Mouse (Mus musculus) megakaryocyte-erythroid progenitor cell, adult 5-6 weeks (primary cell): ENCODE measurements around the gene Olfr166. TPM values are rescaled to one million over a fixed set of nuclear protein-coding genes. Genes with fewer than 3 reads are reported as not detected.
"Not testable (repeated sequence)": the region's sequence is repeated elsewhere in the genome, so short reads cannot be mapped to it uniquely, and the experiment has no call there.

ENCODE experiments used
- ATAC-seq: replicated peaks from 2 replicates; pipeline ENCODE4 v1.8.0; 2016; ENCODE audit warnings: mild to moderate bottlenecking, inconsistent platforms; ENCODE audit not compliant: severe bottlenecking, poor library complexity, low FRiP score, low TSS enrichment
- total RNA-seq, 2 experiments: library from RNA; stranded (forward) in 1 of 2; stranded (reverse) in 1 of 2; fragments of 200-1000, 215-1000 nt in 1 of 2; fragments of >200 nt in 1 of 2; fragmentation: Nextera tagmentation in 1 of 2; gene quantifications; 2 replicates each; pipeline ENCODE4 v1.2.3; 2014 to 2017

Gene Olfr166
- total RNA-seq (2014; fragmentation: Nextera tagmentation) (not detected in 2 replicates), total RNA-seq (2017) (not detected in 2 replicates)

DNA sequence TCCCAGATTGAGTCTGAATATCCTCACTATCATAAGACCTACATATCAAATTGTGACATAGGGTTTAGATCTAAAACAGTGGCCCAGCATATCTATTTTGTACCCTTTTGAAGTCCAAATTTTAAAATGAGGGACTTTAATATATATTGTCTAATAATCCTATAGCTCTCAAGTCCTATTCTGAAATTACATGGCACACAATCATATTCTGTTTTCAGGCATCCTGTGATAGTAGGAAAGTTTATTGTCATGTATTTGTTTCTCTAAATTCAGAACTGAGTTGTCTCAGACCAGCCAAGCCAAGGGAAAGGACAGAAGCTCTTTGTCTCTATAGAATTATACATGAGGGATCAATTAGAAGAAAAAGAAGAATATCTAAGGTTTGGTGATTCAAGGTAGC is at the start of gene Olfr166:
Olfr166 (plus strand) TSS at position 301 of the 400 bp plus-strand sequence.
- no peak for ATAC-seq

DNA sequence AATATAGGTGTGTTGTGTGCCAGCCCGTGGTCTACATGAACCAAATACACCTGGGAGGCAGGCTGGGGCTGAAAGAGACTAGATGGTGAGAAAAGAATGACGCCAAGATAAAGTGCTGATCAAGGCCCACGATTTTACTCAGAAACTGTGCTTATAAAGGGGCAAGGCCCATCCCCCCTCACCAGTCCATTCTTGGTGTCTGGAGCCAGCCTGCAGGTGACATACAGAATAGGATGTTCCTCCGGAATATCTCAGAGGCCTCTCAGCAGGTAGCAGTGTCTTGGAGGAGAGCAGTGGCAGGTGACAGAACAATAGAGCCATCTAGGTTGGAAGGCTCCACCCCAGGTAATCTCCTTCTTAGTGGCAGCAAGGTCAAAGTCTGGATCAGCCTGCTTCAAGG is 24.8 kb upstream of the Olfr166 start:
- ATAC-seq: not testable (repeated sequence)

DNA sequence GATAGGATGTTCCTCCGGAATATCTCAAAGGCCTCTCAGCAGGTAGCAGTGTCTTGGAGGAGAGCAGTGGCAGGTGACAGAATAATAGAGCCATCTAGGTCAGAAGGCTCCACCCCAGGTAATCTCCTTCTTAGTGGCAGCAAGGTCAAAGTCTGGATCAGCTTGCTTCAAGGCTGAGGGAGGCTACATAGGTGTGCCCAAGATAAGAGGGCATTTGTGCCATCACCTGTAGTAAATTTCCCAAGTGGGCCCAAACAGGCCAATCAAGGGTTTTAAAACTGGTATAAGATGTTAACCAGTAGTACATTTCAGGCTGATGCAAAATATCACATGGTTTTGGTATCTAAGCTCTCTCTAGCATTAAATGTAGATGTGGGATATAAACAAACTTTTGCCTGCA is 19.1 kb upstream of the Olfr166 start:
- ATAC-seq: no peak

DNA sequence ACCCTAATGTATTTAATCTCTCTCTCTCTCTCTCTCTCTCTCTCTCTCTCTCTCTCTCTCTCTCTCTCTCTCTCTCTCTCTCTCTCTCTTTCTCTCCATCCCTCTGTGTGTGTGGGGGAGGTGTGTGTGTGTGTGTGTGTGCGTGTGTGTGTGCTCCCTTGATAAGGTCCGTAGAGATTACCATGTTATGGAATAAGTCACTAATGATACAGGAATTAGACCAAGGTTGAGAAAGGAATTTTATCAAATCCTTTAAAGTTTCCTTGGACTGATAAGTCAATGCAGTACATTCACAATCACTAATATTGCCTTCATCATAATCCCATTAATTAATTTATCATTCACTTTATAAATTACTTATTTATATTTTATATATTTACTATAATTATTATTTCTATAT is 38.7 kb downstream of the Olfr166 start, which contains the start of gene Olfr167:
Olfr167 (minus strand) TSS at position 101 of the 400 bp plus-strand sequence.
- no peak for ATAC-seq

- no peak for ATAC-seq
Measured at GRCm38 (mm10) chr16:19535455-19535854, 52.0 kb downstream of the Olfr166 start, which contains the start of gene Olfr168. TSS of gene Olfr168 (minus strand) at chr16:19535555.

Other genes with a start within 250 kb of the Olfr166 start
- not detected in 2 replicates for gene Olfr164, start 169.6 kb upstream of the Olfr166 start, total RNA-seq (2014; fragmentation: Nextera tagmentation)
- not detected in 2 replicates for gene Olfr164, start 169.6 kb upstream of the Olfr166 start, total RNA-seq (2017)
- gene Olfr165, start 60.6 kb upstream of the Olfr166 start, total RNA-seq (2014; fragmentation: Nextera tagmentation): not detected in 2 replicates
- gene Olfr165, start 60.6 kb upstream of the Olfr166 start, total RNA-seq (2017): not detected in 2 replicates
- not detected in 2 replicates for gene Olfr167, start 38.6 kb downstream of the Olfr166 start, total RNA-seq (2014; fragmentation: Nextera tagmentation)
- gene Olfr167, start 38.6 kb downstream of the Olfr166 start, total RNA-seq (2017): not detected in 2 replicates
- not detected in 2 replicates for gene Olfr168, start 51.9 kb downstream of the Olfr166 start, total RNA-seq (2014; fragmentation: Nextera tagmentation)
- gene Olfr168, start 51.9 kb downstream of the Olfr166 start, total RNA-seq (2017): not detected in 2 replicates
- not detected in 2 replicates for gene Olfr169, start 88.1 kb downstream of the Olfr166 start, total RNA-seq (2014; fragmentation: Nextera tagmentation)
- not detected in 2 replicates for gene Olfr169, start 88.1 kb downstream of the Olfr166 start, total RNA-seq (2017)
- gene Olfr170, start 128.2 kb downstream of the Olfr166 start, total RNA-seq (2014; fragmentation: Nextera tagmentation): not detected in 2 replicates
- not detected in 2 replicates for gene Olfr170, start 128.2 kb downstream of the Olfr166 start, total RNA-seq (2017)
- gene Olfr171, start 146.2 kb downstream of the Olfr166 start, total RNA-seq (2014; fragmentation: Nextera tagmentation): not detected in 2 replicates
- not detected in 2 replicates for gene Olfr171, start 146.2 kb downstream of the Olfr166 start, total RNA-seq (2017)
- not detected in 2 replicates for gene Lamp3, start 222.7 kb downstream of the Olfr166 start, total RNA-seq (2014; fragmentation: Nextera tagmentation)
- 0.08 TPM in 1 of 2 replicates, not detected in the other for gene Lamp3, start 222.7 kb downstream of the Olfr166 start, total RNA-seq (2017)